Mouse (Mus musculus): ENCODE data around the gene Faf1. TPM values are rescaled to one million over a fixed set of nuclear protein-coding genes. Genes with fewer than 3 reads are reported as not detected.

The Faf1 gene
- polyA plus RNA-seq, 1 experiment from 2014 or later, result 29.9 TPM

DNA sequence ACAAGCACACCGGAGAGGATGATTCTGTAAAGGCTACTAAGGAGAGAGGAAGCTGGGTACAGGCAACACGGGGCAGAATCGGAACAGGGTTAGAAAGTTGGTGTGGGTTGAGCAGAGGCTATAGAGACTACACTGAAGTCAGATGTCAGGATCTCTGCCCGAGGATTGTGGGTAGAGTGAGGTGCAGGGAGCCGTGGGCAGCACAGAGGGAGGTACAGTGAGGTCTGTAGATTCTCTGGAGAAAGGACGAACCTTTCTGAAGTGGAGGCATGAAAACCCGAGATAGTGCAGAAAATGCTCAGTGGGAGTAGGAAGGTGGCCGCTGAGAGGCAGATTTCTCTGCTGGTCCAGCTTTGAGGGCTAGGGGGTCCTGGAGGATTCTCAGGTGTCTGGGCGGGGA, 309.9 kb downstream of the Faf1 start:
- Histone ChIP-seq H3K9me3 (replicated peaks; ENCODE audit: control insufficient read depth, low read length, poor library complexity, severe bottlenecking) (no peaks in the 10 kb centered on the region; the same call in 1 of the 2 replicates), H3K4me2 (ENCODE audit: low read length) (no peak overlapping the region), H3K36me3 (ENCODE audit: control insufficient read depth, insufficient read depth, low read length) (no peaks in the 10 kb centered on the region), H3K4me1 (ENCODE audit: control insufficient read depth, insufficient read depth, low read length) (peaks cover 9% of the 10 kb centered on the region), H3K4me3 (ENCODE audit: low read depth, low read length) (no peak overlapping the region), H3K27me3 (ENCODE audit: control insufficient read depth, insufficient read depth, low read depth, low read length) (peaks cover 57% of the 10 kb centered on the region), H3K9ac (ENCODE audit: low read depth, low read length) (no peak overlapping the region), H3K27ac (ENCODE audit: low read length) (no peak overlapping the region)
- no peak for ATAC-seq
- 3% methylated on average over 9 of the region's 9 CpGs for WGBS

DNA sequence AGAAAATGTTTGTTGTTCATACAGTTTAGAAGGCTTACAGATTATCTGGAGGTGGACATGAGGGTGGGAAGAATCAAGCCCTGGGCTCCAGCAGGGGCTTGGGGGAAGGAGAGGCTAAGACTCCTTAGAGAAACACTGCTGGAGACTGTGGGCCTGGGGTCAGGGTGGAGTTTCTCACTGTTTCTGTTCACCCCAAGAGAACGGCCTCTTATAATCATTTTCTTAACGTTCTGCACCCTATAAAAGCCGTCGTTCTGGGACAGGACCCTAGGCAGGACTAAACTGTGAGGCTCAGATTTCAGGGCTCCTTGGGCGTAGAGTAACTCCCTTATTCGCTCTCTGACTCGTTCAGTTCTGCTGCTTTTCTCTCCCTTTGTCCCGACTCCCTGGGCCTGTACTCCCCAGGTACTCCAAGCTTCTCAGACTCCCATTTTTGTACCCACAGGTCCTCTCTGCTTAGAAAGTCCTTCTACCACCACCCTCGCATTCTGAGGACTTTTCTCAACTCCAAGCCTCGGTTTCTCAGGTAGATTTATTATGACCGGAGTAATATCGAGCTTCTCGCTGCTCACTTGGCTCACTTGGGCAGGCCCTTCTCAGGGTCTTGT, 310.5 kb downstream of the Faf1 start:
- H3K4me1 ChIP-seq (ENCODE audit: control insufficient read depth, insufficient read depth, low read length), result peaks cover 6% of the 10 kb centered on the region
- no peak overlapping the region for H3K9ac ChIP-seq (ENCODE audit: low read depth, low read length)
- no peaks in the 10 kb centered on the region; the same call in 1 of the 2 replicates for H3K9me3 ChIP-seq (replicated peaks; ENCODE audit: control insufficient read depth, low read length, poor library complexity, severe bottlenecking)
- H3K4me3 ChIP-seq (ENCODE audit: low read depth, low read length), result no peak overlapping the region
- 3% methylated on average over 13 of the region's 13 CpGs for WGBS
- no peak for ATAC-seq
- no peak overlapping the region for H3K4me2 ChIP-seq (ENCODE audit: low read length)
- peaks cover 54% of the 10 kb centered on the region for H3K27me3 ChIP-seq (ENCODE audit: control insufficient read depth, insufficient read depth, low read depth, low read length)
- H3K27ac ChIP-seq (ENCODE audit: low read length), result no peak overlapping the region
- H3K36me3 ChIP-seq (ENCODE audit: control insufficient read depth, insufficient read depth, low read length), result no peaks in the 10 kb centered on the region

DNA sequence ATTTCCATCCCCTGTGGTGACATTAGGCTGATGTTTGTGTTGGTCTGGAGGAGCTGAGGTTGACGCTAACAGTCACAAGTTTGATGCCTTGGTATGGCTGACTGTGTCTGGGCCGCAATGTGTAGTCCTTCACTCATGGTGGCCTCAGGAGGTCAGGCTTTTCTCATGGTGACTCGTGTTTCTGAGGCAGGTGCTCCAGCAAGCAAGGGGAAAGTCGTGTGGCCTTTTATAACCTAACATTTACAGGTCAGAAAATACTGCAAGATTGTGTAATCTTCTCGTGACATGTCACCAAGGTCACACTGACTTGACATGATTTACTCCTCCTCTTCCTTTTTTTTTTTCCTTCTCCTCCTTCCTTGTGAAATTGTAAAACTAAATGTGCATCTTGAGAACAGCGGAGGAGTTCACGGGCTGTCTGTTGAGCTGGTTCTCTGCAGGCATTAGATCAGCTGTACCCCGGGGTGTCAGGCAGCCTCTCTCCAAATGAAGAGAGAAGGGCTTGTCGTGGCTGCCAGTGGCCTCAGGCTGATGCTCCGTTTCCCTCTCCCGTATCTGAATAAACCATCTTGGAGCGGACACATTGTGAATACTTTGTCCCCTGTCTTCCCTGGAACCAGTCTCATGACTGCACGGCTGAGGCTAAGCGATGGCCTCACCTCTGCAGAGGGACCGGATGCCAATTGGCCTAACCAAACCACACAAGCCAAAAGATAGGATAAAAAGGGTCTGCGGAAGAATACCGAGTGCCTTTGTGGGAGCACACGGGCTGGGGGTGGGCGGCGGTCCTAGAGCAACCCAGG, 311.4 kb downstream of the Faf1 start:
- no peak for ATAC-seq
- no peaks in the 10 kb centered on the region; the same call in 1 of the 2 replicates for H3K9me3 ChIP-seq (replicated peaks; ENCODE audit: control insufficient read depth, low read length, poor library complexity, severe bottlenecking)
- peaks cover 59% of the 10 kb centered on the region for H3K27me3 ChIP-seq (ENCODE audit: control insufficient read depth, insufficient read depth, low read depth, low read length)
- no peaks in the 10 kb centered on the region for H3K36me3 ChIP-seq (ENCODE audit: control insufficient read depth, insufficient read depth, low read length)
- H3K4me1 ChIP-seq (ENCODE audit: control insufficient read depth, insufficient read depth, low read length), result no peaks in the 10 kb centered on the region
- H3K4me2 ChIP-seq (ENCODE audit: low read length), result no peak overlapping the region
- H3K9ac ChIP-seq (ENCODE audit: low read depth, low read length), result no peak overlapping the region
- WGBS, result 4% methylated on average over 18 of the region's 20 CpGs
- H3K27ac ChIP-seq (ENCODE audit: low read length), result no peak overlapping the region
- no peak overlapping the region for H3K4me3 ChIP-seq (ENCODE audit: low read depth, low read length)

DNA sequence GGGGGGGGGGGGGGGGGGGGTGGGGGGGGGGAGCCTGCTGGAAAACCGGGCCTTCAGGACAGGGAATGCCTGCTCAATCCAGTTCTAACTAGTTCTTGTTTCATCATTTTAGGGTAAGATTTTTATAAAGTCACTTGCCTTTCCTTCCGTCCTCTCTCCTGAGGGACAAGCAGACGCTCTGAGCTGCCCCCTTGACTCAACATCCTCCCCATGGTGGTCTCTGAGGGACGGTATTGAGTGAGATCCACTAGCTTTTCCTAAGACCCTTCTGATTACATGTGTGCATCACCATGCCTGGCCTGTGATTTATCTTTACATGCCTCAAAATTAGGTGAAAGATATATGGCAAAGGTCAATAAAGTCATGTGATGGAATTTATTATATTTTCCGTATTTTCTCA, 312.0 kb downstream of the Faf1 start:
- Histone ChIP-seq H3K9ac (ENCODE audit: low read depth, low read length) (no peak overlapping the region), H3K4me3 (ENCODE audit: low read depth, low read length) (no peak overlapping the region), H3K27ac (ENCODE audit: low read length) (no peak overlapping the region), H3K4me2 (ENCODE audit: low read length) (no peak overlapping the region), H3K9me3 (replicated peaks; ENCODE audit: control insufficient read depth, low read length, poor library complexity, severe bottlenecking) (no peaks in the 10 kb centered on the region; the same call in 1 of the 2 replicates), H3K4me1 (ENCODE audit: control insufficient read depth, insufficient read depth, low read length) (no peaks in the 10 kb centered on the region), H3K27me3 (ENCODE audit: control insufficient read depth, insufficient read depth, low read depth, low read length) (peaks cover 59% of the 10 kb centered on the region), H3K36me3 (ENCODE audit: control insufficient read depth, insufficient read depth, low read length) (no peaks in the 10 kb centered on the region)
- ATAC-seq, result no peak
- 6% methylated on average over 5 of the region's 5 CpGs for WGBS

DNA sequence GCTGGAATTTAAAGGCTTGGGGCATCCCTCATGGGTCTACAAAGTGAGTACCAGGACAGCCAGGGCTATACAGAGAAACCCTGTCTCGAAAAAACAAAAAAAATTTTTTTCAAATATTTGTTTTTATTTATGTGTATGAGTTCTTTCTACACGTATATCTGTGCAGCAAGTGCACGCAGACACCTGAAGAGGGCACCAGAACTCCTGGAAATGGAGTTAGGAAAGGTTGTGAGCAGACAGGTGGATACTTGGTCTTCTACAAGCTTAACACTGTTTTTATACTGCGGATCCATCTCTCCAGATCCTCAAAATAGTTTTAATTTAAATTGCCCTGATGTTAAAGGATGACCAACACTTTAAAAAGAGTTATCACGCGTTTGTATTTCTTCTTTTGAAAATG, 312.8 kb downstream of the Faf1 start:
- H3K9ac ChIP-seq (ENCODE audit: low read depth, low read length), result no peak overlapping the region
- H3K4me1 ChIP-seq (ENCODE audit: control insufficient read depth, insufficient read depth, low read length), result no peaks in the 10 kb centered on the region
- H3K4me2 ChIP-seq (ENCODE audit: low read length), result no peak overlapping the region
- no peak overlapping the region for H3K4me3 ChIP-seq (ENCODE audit: low read depth, low read length)
- no peaks in the 10 kb centered on the region; the same call in 1 of the 2 replicates for H3K9me3 ChIP-seq (replicated peaks; ENCODE audit: control insufficient read depth, low read length, poor library complexity, severe bottlenecking)
- no peaks in the 10 kb centered on the region for H3K36me3 ChIP-seq (ENCODE audit: control insufficient read depth, insufficient read depth, low read length)
- H3K27me3 ChIP-seq (ENCODE audit: control insufficient read depth, insufficient read depth, low read depth, low read length), result peaks cover 58% of the 10 kb centered on the region
- no peak for ATAC-seq
- H3K27ac ChIP-seq (ENCODE audit: low read length), result no peak overlapping the region
- WGBS, result 38% methylated on average over 6 of the region's 6 CpGs

DNA sequence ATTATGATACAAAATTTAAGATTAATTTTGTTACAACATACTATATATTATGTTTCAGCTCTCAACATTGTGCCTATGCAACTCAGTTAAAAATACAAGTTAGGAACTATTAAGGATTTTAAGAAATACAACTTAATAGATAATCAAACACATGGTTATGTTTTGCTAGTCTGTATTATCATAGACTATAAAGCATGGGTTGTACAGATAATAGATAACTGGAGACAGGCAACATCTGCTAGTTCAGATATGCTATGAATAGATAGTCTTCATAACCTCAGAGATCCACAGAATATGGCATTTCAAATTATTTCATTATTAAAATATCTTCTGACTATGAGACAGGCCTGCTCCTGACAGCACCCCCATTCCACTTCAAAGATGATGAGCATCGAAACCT, 329.7 kb downstream of the Faf1 start:
- Histone ChIP-seq H3K4me1 (ENCODE audit: control insufficient read depth, insufficient read depth, low read length) (no peaks in the 10 kb centered on the region), H3K36me3 (ENCODE audit: control insufficient read depth, insufficient read depth, low read length) (no peaks in the 10 kb centered on the region), H3K4me2 (ENCODE audit: low read length) (no peak overlapping the region), H3K27me3 (ENCODE audit: control insufficient read depth, insufficient read depth, low read depth, low read length) (no peaks in the 10 kb centered on the region), H3K9ac (ENCODE audit: low read depth, low read length) (no peak overlapping the region), H3K27ac (ENCODE audit: low read length) (no peak overlapping the region), H3K4me3 (ENCODE audit: low read depth, low read length) (no peak overlapping the region), H3K9me3 (replicated peaks; ENCODE audit: control insufficient read depth, low read length, poor library complexity, severe bottlenecking) (no peaks in the 10 kb centered on the region)
- ATAC-seq, result no peak
- 95% methylated on average over 1 of the region's 1 CpGs for WGBS

Other genes starting within 250 kb of the Faf1 start
- 64.3 and 68.5 TPM in 2 replicates for gene Rnf11, start 191.9 kb upstream of the Faf1 start, polyA plus RNA-seq (2015; fragmentation: Nextera tagmentation; extraction: Ambion mirVana)
- not detected in 2 replicates for gene 4930522H14Rik, start 145.3 kb upstream of the Faf1 start, polyA plus RNA-seq (2015; fragmentation: Nextera tagmentation; extraction: Ambion mirVana)
- gene Cdkn2c, start 9.4 kb upstream of the Faf1 start, polyA plus RNA-seq (2015; fragmentation: Nextera tagmentation; extraction: Ambion mirVana), result 1.7 and 2.0 TPM in 2 replicates

All from midbrain, embryonic 16.5 days (tissue).